Mouse (Mus musculus): ENCODE measurements at regions not wholly inside any gene's neighbourhood (a gene's known extent, or its start where the extent isn't known, plus 50 kb on each side); places are given as distances from the start of the nearest gene placed in this dataset.

GRCm38 (mm10) chr10:43750401-43750800 lies 151.1 kb downstream of the Qrsl1 start:
- no peak for DNase-seq

GRCm38 (mm10) chr10:43750854-43751253 lies 150.7 kb downstream of the Qrsl1 start:
- DNase-seq = no peak

GRCm38 (mm10) chr10:43751881-43752675 lies 149.5 kb downstream of the Qrsl1 start:
- no peak for DNase-seq

- no peak for DNase-seq
Observed at GRCm38 (mm10) chr10:43756881-43757565, 144.5 kb downstream of the Qrsl1 start.

- no peak for DNase-seq
Observed at GRCm38 (mm10) chr10:43758124-43759025, 143.2 kb downstream of the Qrsl1 start.

- DNase-seq = no peak
Observed at GRCm38 (mm10) chr10:43759186-43759905, 142.2 kb downstream of the Qrsl1 start.

GRCm38 (mm10) chr10:43759906-43760281 lies 141.7 kb downstream of the Qrsl1 start:
- DNase-seq = no peak

GRCm38 (mm10) chr10:43761979-43762570 lies 139.5 kb downstream of the Qrsl1 start:
- no peak for DNase-seq

GRCm38 (mm10) chr10:43764581-43764980 lies 137.0 kb downstream of the Qrsl1 start:
- DNase-seq = no peak

- no peak for DNase-seq
Observed at GRCm38 (mm10) chr10:43765275-43765674, 136.3 kb downstream of the Qrsl1 start.

- no peak for DNase-seq
Observed at GRCm38 (mm10) chr10:43765829-43766486, 135.6 kb downstream of the Qrsl1 start.

GRCm38 (mm10) chr10:43767961-43768726 lies 133.4 kb downstream of the Qrsl1 start:
- DNase-seq = no peak

- no peak for DNase-seq
Observed at GRCm38 (mm10) chr10:43769026-43769425, 132.5 kb downstream of the Qrsl1 start.

- DNase-seq = no peak
Observed at GRCm38 (mm10) chr10:43775807-43776206, 125.7 kb downstream of the Qrsl1 start.

GRCm38 (mm10) chr10:43777612-43778600 lies 123.6 kb downstream of the Qrsl1 start:
- DNase-seq = peak; percentile 51 to 54

- no peak for DNase-seq
Observed at GRCm38 (mm10) chr10:43780571-43780970, 121.0 kb downstream of the Qrsl1 start.

GRCm38 (mm10) chr10:43783304-43783703 lies 118.2 kb downstream of the Qrsl1 start:
- DNase-seq = no peak

- DNase-seq = no peak
Observed at GRCm38 (mm10) chr10:43790780-43791179, 110.8 kb downstream of the Qrsl1 start.

- DNase-seq = no peak
Observed at GRCm38 (mm10) chr10:43791525-43792021, 110.0 kb downstream of the Qrsl1 start.
